In the genomic region with DNA sequence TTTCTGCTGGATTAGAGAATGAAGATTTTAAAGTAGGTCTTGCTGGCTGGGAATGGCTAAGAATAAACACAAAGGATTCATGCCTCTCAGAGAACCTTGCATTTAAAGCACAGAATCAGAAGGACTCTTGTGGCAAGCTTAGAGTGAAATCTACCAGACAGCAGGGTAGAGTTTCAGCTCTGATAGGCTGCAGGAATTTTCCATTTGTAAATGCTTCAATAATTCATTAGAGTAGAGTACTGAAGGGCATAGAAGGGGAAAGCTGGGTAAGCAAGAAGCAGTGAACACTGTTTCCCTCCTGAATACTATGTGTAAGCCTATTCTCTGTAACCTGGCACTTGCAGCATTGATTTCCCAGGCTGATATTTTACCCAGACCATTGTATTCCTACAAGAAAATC, we compare ENCODE assay signal across 7 mouse cellular contexts. TPM values are rescaled to one million over a fixed set of nuclear protein-coding genes. Genes with fewer than 3 reads are reported as not detected.
"Had no signal": no experiment of that assay in that cellular context is flagged by ENCODE, and none has a peak within 500 bp of the region (broad histone marks: within the 10 kb centered on the region; RNA-seq: fewer than 3 reads in every experiment).

No protein-coding gene starts in this region.

- DNase-seq: kidney, postnatal 25 days; left cerebral cortex, postnatal 4 days; lung, adult 18-20 months; right cerebral cortex, adult 18-20 months; right cerebral cortex, postnatal 25 days; thymus, postnatal 36 days had no signal

RNA-seq across cellular contexts. Expression of a gene that starts 10.4 kb away (rescaled TPM):
- polyA plus RNA-seq: myocyte had no signal
